14 mouse cellular contexts compared by ENCODE assay signal in genomic region chr10:99116650-99117615, GRCm38 (mm10). TPM values are rescaled to one million over a fixed set of nuclear protein-coding genes. Genes with fewer than 3 reads are reported as not detected.
A peak's percentile ranks its signal among the peaks of the same experiment; 100 is the strongest.
DNase-seq lines count a peak whose midpoint lies in the region; ATAC-seq and TF ChIP-seq lines count a peak whose summit lies in the region.
"Had no signal": no experiment of that assay in that cellular context is flagged by ENCODE, and none has a peak within 500 bp of the region (broad histone marks: within the 10 kb centered on the region; RNA-seq: fewer than 3 reads in every experiment).

No protein-coding gene starts in this region.

- H3K27ac ChIP-seq in kidney, embryonic 16.5 days (ENCODE audit: low read length): no peak overlapping the region
- peak overlapping the region; percentile 73 for H3K27ac ChIP-seq in intestine, embryonic 15.5 days
- peak overlapping the region; percentile 83 for H3K27ac ChIP-seq in stomach, postnatal 0 days (replicated peaks)
- no peak overlapping the region for H3K27ac ChIP-seq in forebrain, embryonic 14.5 days (ENCODE audit: low read depth, low read length)
- H3K27ac ChIP-seq: heart, adult 2 months; liver, embryonic 15.5 days had no signal

- no peaks in the 10 kb centered on the region for H3K27me3 ChIP-seq in kidney, embryonic 16.5 days (ENCODE audit: insufficient read depth, low read length)
- no peaks in the 10 kb centered on the region for H3K27me3 ChIP-seq in E14TG2a.4 (ENCODE audit: insufficient read depth, low read length)
- no peaks in the 10 kb centered on the region for H3K27me3 ChIP-seq in intestine, embryonic 15.5 days (replicated peaks)
- H3K27me3 ChIP-seq in stomach, postnatal 0 days (ENCODE audit: control insufficient read depth, insufficient read depth, low read length): no peaks in the 10 kb centered on the region
- H3K27me3 ChIP-seq in forebrain, embryonic 14.5 days (replicated peaks; ENCODE audit: control insufficient read depth, insufficient read depth, low read length): no peaks in the 10 kb centered on the region
- H3K27me3 ChIP-seq: liver, embryonic 15.5 days had no signal

- TF ChIP-seq EP300 in stomach, postnatal 0 days (optimal IDR thresholded peaks at IDR 0.05): no peak

- TF ChIP-seq CTCF in E14TG2a.4 (conservative IDR thresholded peaks at IDR 0.05; ENCODE audit: low read length): no peak
- TF ChIP-seq CTCF in stomach, postnatal 0 days (IDR thresholded peaks at IDR 0.05; ENCODE audit: low read depth): no peak

- 57% methylated on average over 16 of the region's 16 CpGs for WGBS in kidney, embryonic 16.5 days
- 72% methylated on average over 16 of the region's 16 CpGs for WGBS in intestine, embryonic 15.5 days
- 68% methylated on average over 16 of the region's 16 CpGs for WGBS in stomach, postnatal 0 days
- WGBS in forebrain, embryonic 14.5 days: 89% methylated on average over 16 of the region's 16 CpGs

- no peaks in the 10 kb centered on the region for H3K9me3 ChIP-seq in kidney, embryonic 16.5 days (ENCODE audit: low read length)
- no peaks in the 10 kb centered on the region for H3K9me3 ChIP-seq in E14TG2a.4 (ENCODE audit: low read length)
- no peaks in the 10 kb centered on the region for H3K9me3 ChIP-seq in intestine, embryonic 15.5 days
- no peaks in the 10 kb centered on the region for H3K9me3 ChIP-seq in stomach, postnatal 0 days (ENCODE audit: control insufficient read depth, low read length)
- H3K9me3 ChIP-seq in forebrain, embryonic 14.5 days (replicated peaks; ENCODE audit: control insufficient read depth, low read length): no peaks in the 10 kb centered on the region
- H3K9me3 ChIP-seq: liver, embryonic 15.5 days had no signal

- DNase-seq in kidney, postnatal 25 days: no peak
- peak; percentile 29 for DNase-seq in stomach, postnatal 0 days (ENCODE audit: low spot score)
- DNase-seq in cerebellum, adult 8-10 months: no peak
- no peak for DNase-seq in forebrain, embryonic 14.5 days (ENCODE audit: low spot score)
- no peak for DNase-seq in cerebellum, postnatal 4 days (ENCODE audit: low spot score in 2 of 2)
- DNase-seq: heart, adult 2 months; kidney, adult 8-10 months had no signal

- peaks cover 46% of the 10 kb centered on the region for H3K4me1 ChIP-seq in kidney, embryonic 16.5 days (ENCODE audit: insufficient read depth, low read length)
- H3K4me1 ChIP-seq in E14TG2a.4 (replicated peaks; ENCODE audit: low read depth, low read length): peaks cover 56% of the 10 kb centered on the region
- peaks cover 33% of the 10 kb centered on the region for H3K4me1 ChIP-seq in intestine, embryonic 15.5 days (replicated peaks)
- peaks cover 6% of the 10 kb centered on the region; the same call in 1 of the 2 replicates for H3K4me1 ChIP-seq in stomach, postnatal 0 days (replicated peaks; ENCODE audit: control insufficient read depth, insufficient read depth)
- no peaks in the 10 kb centered on the region for H3K4me1 ChIP-seq in forebrain, embryonic 14.5 days (ENCODE audit: control insufficient read depth, insufficient read depth, low read length)

- H3K9ac ChIP-seq in kidney, embryonic 16.5 days (replicated peaks; ENCODE audit: low read length): no peak overlapping the region
- no peak overlapping the region for H3K9ac ChIP-seq in intestine, embryonic 15.5 days
- H3K9ac ChIP-seq in stomach, postnatal 0 days (ENCODE audit: low read length): no peak overlapping the region
- H3K9ac ChIP-seq in forebrain, embryonic 14.5 days (ENCODE audit: low read length): no peak overlapping the region
- H3K9ac ChIP-seq: liver, embryonic 15.5 days had no signal

- ATAC-seq in kidney, embryonic 16.5 days (ENCODE audit: low FRiP score, low TSS enrichment): peak; percentile 30; the same call in 1 of the 2 replicates
- ATAC-seq in intestine, embryonic 15.5 days: no peak; the same call in 1 of the 2 replicates
- ATAC-seq in stomach, postnatal 0 days (ENCODE audit: low FRiP score, low TSS enrichment): no peak
- ATAC-seq in forebrain, embryonic 14.5 days: no peak

- H3K4me3 ChIP-seq in kidney, embryonic 16.5 days (ENCODE audit: low read length): no peak overlapping the region
- H3K4me3 ChIP-seq in E14TG2a.4 (replicated peaks; ENCODE audit: low read length): peak overlapping the region; percentile 57; the same call in 1 of the 2 replicates
- no peak overlapping the region for H3K4me3 ChIP-seq in intestine, embryonic 15.5 days (replicated peaks)
- H3K4me3 ChIP-seq in stomach, postnatal 0 days (ENCODE audit: low read depth, low read length): no peak overlapping the region
- H3K4me3 ChIP-seq in forebrain, embryonic 14.5 days (ENCODE audit: low read depth, low read length): no peak overlapping the region
- H3K4me3 ChIP-seq: heart, adult 2 months; liver, embryonic 15.5 days had no signal

- no peak overlapping the region for H3K4me2 ChIP-seq in kidney, embryonic 16.5 days (replicated peaks; ENCODE audit: low read depth, low read length)
- 0 out of 2 replicates have a peak overlapping the region, but pooled peaks have one; percentile 9 for H3K4me2 ChIP-seq in intestine, embryonic 15.5 days (replicated peaks)
- no peak overlapping the region for H3K4me2 ChIP-seq in stomach, postnatal 0 days (replicated peaks; ENCODE audit: low read depth)
- H3K4me2 ChIP-seq in forebrain, embryonic 14.5 days (ENCODE audit: low read length): no peak overlapping the region
- H3K4me2 ChIP-seq: liver, embryonic 15.5 days had no signal

- no peaks in the 10 kb centered on the region for H3K36me3 ChIP-seq in kidney, embryonic 16.5 days (ENCODE audit: insufficient read depth, low read length)
- H3K36me3 ChIP-seq in E14TG2a.4 (ENCODE audit: insufficient read depth, low read length): no peaks in the 10 kb centered on the region
- H3K36me3 ChIP-seq in intestine, embryonic 15.5 days: no peaks in the 10 kb centered on the region
- no peaks in the 10 kb centered on the region for H3K36me3 ChIP-seq in stomach, postnatal 0 days (ENCODE audit: control insufficient read depth, insufficient read depth, low read length)
- H3K36me3 ChIP-seq in forebrain, embryonic 14.5 days (ENCODE audit: control insufficient read depth, insufficient read depth, low read length): peaks cover 5% of the 10 kb centered on the region; the same call in 1 of the 2 replicates
- H3K36me3 ChIP-seq: liver, embryonic 15.5 days had no signal

RNA-seq across cellular contexts. Expression of gene Galnt4, which starts 9.0 kb away (rescaled TPM):
- polyA plus RNA-seq in kidney, embryonic 16.5 days (2015; fragmentation: Nextera tagmentation; extraction: Ambion mirVana): 12.2 and 13.2 TPM in 2 replicates
- 20.0 and 21.7 TPM in 2 replicates for polyA plus RNA-seq in intestine, embryonic 15.5 days (2015; fragmentation: Nextera tagmentation; extraction: Ambion mirVana)
- polyA plus RNA-seq in stomach, postnatal 0 days (2015; fragmentation: Nextera tagmentation; extraction: Ambion mirVana): 34.0 and 34.9 TPM in 2 replicates
- polyA plus RNA-seq in forebrain, embryonic 14.5 days (2014; fragmentation: Nextera tagmentation; extraction: Ambion mirVana): 2.3 and 3.2 TPM in 2 replicates

RNA-seq across cellular contexts. Expression of gene Phxr2, which starts 9.2 kb away (rescaled TPM):
- not detected in 2 replicates for polyA plus RNA-seq in kidney, embryonic 16.5 days (2015; fragmentation: Nextera tagmentation; extraction: Ambion mirVana)
- not detected in 2 replicates for polyA plus RNA-seq in intestine, embryonic 15.5 days (2015; fragmentation: Nextera tagmentation; extraction: Ambion mirVana)
- polyA plus RNA-seq in stomach, postnatal 0 days (2015; fragmentation: Nextera tagmentation; extraction: Ambion mirVana): not detected in 2 replicates
- not detected in 2 replicates for polyA plus RNA-seq in forebrain, embryonic 14.5 days (2014; fragmentation: Nextera tagmentation; extraction: Ambion mirVana)
- polyA plus RNA-seq: C2C12; heart, adult 2 months; hindbrain, embryonic 11.5 days; liver, embryonic 15.5 days; testis, adult 2 months had no signal

RNA-seq across cellular contexts. Expression of gene Poc1b, which starts 10.1 kb away (rescaled TPM):
- polyA plus RNA-seq in kidney, embryonic 16.5 days (2015; fragmentation: Nextera tagmentation; extraction: Ambion mirVana): 20.6 and 23.9 TPM in 2 replicates
- 21.2 and 23.3 TPM in 2 replicates for polyA plus RNA-seq in intestine, embryonic 15.5 days (2015; fragmentation: Nextera tagmentation; extraction: Ambion mirVana)
- polyA plus RNA-seq in stomach, postnatal 0 days (2015; fragmentation: Nextera tagmentation; extraction: Ambion mirVana): 6.7 and 9.4 TPM in 2 replicates
- polyA plus RNA-seq in forebrain, embryonic 14.5 days (2014; fragmentation: Nextera tagmentation; extraction: Ambion mirVana): 20.4 and 20.8 TPM in 2 replicates

Comparison
In these comparisons a context has a peak if more than half of its experiments do, and no peak if none do; other contexts are left out.
1. H3K27ac ChIP-seq: peak in intestine, embryonic 15.5 days (single experiment) and stomach, postnatal 0 days (single experiment); none in kidney, embryonic 16.5 days (single experiment) and forebrain, embryonic 14.5 days (single experiment).